Mouse (Mus musculus): ENCODE data around the gene Tram2. TPM values are rescaled to one million over a fixed set of nuclear protein-coding genes. Genes with fewer than 3 reads are reported as not detected.

The Tram2 gene
- polyA plus RNA-seq, 1 experiment: 7.8 TPM

DNA sequence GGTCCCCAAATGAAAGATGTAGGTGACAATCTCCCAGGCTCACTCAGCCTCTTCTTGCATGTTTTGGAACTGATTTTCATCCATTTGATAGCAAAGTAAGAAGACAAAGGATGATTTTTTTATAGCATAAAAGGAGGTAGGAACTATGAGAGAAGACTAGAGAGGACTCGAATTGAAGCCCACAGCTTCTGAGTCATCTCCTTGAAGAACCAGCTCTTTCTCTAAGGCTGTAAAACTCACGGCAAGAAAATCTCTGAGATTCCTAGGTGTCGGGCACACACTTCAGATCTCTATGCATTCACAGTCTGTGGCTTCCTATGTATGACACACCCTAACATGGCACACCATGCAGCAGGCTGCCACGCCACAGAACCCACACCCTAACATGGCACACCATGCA, 50.0 kb downstream of the Tram2 start:
- DNase-seq (ENCODE audit: low read depth, low spot score): no peak
- WGBS: 70% methylated on average over 4 of the region's 4 CpGs

GRCm38 (mm10) chr1:21026534-21026933, 52.5 kb downstream of the Tram2 start:
- 79% methylated on average over 7 of the region's 7 CpGs for WGBS

DNA sequence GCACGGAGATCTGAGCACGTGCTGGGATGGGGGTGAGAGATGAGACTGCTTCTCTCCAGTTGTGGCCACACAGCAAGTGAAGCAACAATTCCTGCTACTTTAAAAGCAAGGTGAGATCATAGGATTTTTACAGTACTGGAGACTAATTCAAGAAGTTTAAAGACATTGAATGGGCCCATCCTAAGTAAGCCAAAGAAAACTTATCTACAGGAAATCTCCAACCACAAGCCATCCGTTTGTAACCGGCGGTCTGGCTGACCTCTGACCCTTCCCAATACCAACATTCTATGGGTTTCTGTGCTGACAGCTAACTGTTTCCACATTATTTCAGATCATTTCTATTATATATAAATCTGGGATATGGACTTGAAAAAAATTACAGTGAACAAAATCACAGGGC, 53.8 kb downstream of the Tram2 start:
- DNase-seq (ENCODE audit: low read depth, low spot score): no peak
- WGBS: 81% methylated on average over 5 of the region's 5 CpGs

More at GRCm38 (mm10) chr1:21026534-21026933, 52.5 kb downstream of the Tram2 start:
- no peak for DNase-seq (ENCODE audit: low read depth, low spot score)

GRCm38 (mm10) chr1:21023101-21023500, 55.9 kb downstream of the Tram2 start:
- DNase-seq (ENCODE audit: low read depth, low spot score): no peak

GRCm38 (mm10) chr1:21014463-21014862, 64.6 kb downstream of the Tram2 start:
- 11% methylated on average over 8 of the region's 8 CpGs for WGBS
- peak; percentile 25 for DNase-seq (ENCODE audit: low read depth, low spot score)

More at GRCm38 (mm10) chr1:21023101-21023500, 55.9 kb downstream of the Tram2 start:
- 94% methylated on average over 3 of the region's 3 CpGs for WGBS

DNA sequence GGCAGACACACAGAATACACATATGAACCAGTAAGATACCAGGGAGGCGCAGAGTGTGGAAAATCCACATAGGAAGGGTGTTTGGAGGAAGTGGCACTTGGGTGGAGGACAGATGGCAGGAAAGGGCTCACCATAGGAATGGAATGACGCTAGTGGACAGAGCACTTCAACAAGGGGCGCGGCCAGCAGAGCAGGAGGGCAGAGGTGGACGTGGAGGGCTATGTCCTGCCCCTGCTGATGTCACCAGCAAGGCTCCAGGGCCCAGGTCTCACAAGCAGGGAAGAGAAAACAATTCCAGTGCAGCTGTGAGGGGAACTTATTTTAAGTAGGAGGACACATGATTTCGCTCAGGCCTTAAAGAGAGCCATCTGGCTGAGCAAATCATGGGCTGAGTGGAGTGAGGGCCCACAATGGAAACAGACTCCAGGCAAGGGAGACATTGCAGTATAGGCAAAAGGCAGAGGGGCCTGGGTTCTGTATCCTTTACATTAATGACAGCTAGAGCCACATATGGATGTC, 68.7 kb downstream of the Tram2 start:
- no peak for DNase-seq (ENCODE audit: low read depth, low spot score)

GRCm38 (mm10) chr1:21008891-21009290, 70.1 kb downstream of the Tram2 start:
- no peak for DNase-seq (ENCODE audit: low read depth, low spot score)
- 63% methylated on average over 4 of the region's 4 CpGs for WGBS

More for the DNA sequence above, 68.7 kb downstream of the Tram2 start:
- 71% methylated on average over 6 of the region's 6 CpGs for WGBS

DNA sequence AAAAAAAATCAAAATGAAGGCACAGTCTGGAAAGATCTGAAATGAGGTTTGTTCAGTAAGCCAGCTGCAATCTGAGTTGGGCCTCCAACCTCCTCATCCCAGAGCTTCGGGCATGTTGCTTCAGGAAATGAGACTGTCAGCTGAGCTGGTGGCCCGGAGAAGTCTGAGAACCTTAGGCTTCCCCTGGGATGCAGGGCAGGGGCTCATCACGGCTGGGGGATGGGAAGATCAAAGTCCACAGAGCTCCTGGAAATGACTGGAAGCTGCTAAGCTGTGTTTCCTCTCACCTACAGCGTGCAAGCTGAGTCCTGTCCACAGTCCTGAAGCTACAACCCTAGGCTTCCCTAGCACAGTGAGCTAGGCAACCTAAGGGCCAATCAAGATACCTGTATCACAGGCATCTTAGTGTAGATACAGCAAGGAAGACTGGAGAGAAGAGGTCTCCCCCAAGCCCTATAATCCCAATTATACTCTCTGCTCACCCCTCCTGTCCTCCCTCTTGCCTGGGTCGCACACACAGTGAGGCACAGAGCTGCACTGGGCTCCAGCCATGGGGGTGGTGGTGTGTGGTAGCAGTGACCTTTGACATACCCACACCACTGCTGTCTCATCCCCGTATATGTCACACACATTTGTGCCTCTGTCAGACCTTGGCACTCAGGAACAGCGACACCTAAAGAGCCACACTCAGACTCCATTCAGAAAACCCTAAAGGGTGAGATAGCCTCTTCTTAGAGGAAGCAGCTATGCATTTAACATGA, 70.9 kb downstream of the Tram2 start:
- WGBS: 64% methylated on average over 7 of the region's 7 CpGs
- no peak for DNase-seq (ENCODE audit: low read depth, low spot score)

DNA sequence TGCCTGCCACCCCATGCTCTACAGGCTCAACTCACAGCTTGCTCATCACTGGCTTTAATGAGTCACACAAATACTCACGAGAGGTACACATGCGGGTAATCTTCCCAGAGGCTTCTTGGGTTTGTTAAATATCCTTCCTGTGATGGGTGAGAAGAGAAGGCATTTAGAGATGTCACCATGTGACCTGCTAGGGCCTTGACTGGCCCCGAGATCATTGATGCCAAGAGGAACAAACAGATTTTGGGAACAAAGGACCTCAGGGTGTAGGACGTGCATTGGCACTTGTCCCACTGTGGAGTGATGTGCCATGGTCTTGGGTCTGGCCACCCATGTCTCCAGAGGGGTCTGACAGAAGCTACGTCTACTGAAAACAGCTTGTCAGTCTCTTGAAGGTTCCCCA, 72.3 kb downstream of the Tram2 start:
- 80% methylated on average over 5 of the region's 5 CpGs for WGBS
- no peak for DNase-seq (ENCODE audit: low read depth, low spot score)

GRCm38 (mm10) chr1:21004596-21004995, 74.4 kb downstream of the Tram2 start:
- WGBS: 80% methylated on average over 8 of the region's 8 CpGs
- DNase-seq (ENCODE audit: low read depth, low spot score): no peak

DNA sequence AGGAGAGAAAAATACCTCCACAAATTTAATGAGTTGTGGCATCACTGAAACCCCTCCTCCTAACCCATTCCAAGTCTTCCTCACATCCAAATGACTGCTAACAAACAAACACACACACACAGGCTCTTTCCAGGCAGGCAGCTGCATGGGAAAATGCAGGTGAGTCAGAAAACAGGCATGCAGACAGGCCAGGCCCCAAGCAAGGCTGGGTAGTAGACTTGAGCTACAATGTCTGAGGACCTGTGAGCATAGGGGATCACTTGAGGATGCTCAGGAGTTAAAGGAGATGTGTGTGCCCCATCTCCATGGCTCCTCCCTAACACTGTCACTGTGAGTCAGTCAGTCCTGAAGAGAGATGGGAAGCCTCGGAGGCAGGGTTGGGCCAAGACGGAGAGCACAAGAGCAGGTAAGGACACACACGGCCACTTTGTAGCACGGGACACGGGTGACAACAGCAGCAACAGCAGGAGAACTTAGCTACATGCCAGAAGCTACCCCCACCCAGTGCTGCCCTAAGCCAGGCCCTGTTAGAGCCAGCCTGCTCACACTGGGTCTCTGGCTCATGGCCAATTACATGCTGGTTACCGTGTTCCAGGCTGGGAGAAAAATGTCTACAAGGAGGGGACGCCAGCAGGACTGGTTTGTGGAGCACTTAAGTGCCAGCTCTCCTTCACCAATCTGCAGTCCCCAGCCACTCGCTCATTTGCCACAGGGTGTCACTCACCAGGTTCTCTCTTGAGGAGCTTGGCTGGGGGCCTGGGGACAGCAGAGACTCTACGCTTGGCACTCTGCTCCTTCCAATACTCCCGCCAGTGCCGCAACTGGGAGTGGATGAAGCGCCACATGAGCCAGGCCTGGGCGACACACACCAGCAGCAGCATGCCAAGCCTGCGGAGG, 76.5 kb downstream of the Tram2 start:
- no peak for DNase-seq (ENCODE audit: low read depth, low spot score)
- WGBS: 80% methylated on average over 14 of the region's 14 CpGs

DNA sequence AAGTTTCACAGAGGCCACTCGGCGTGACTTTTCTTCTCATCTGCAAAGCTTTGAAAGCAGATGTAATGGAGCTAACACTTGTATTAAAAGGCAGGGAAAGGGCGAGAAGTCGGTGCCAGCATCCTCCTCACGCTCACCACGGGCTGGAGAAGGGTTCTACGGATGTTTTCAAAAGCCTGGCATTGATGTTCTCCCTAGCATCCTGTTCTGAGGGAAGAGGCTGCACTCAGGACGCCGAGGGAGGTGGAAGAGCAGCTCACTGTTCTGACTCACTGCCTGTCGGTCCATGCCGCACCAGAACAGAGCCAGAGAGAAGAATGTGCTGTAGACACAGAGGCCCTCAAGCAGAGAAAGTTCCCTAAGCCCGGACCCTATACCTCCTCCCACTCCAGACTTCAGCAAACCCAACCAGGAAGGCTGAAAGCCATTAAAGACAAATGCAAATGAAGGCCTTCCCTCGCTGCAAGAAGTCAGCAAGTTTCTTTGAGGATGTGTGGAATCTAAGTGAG, 81.1 kb downstream of the Tram2 start:
- WGBS: 61% methylated on average over 13 of the region's 13 CpGs
- no peak for DNase-seq (ENCODE audit: low read depth, low spot score)

DNA sequence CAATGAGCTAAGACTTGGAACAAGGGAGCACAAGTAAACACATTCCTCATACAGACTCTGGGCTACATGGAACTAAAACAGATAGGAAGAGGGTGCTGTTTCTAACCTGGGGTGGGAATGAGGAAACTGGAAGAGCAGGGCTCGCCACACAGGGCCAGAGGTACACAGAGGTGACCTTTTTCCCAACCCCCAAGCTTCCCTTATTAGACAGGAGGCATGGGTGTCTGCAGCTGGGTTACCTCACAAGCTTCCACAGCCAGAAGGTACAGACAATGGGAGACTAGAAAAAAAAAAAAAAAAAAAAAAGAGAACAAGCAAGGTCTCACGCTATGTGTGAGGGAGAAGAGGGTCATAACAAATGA, 81.7 kb downstream of the Tram2 start:
- WGBS: 63% methylated on average over 2 of the region's 2 CpGs
- no peak for DNase-seq (ENCODE audit: low read depth, low spot score)

DNA sequence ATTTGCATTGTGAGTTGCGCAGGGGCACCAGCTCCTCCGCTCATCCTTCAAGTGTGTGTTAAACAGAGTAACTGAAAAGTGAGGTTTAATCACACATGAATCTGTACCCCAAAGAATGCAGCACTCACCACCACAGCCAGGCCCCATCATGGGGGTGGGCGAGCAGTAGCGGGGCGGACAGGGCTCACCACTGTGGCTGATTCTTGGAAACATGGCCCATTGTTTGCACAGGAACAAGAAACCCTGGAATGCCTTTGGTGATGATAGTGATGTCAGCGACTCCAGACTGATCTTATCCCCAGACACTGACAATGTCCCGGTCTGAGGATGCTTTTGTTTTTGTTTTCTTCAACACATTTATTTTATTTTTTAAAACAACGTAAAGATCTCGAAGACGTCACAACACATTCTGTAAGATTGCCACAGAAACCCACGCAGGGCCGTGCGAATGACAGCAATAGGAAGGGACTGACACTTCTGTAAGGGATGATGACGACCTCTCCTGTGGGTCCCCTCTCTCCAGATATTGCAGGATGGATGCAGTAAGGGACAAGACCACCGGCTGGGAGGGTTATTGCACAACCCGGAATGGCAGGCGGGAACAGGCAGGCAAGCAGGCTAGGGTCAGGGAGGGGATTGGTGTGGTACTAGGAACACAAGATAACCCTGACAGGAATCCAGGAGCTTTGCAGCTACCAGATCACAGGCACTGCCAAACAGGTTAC, 82.3 kb downstream of the Tram2 start:
- 66% methylated on average over 17 of the region's 17 CpGs for WGBS
- no peak for DNase-seq (ENCODE audit: low read depth, low spot score)

- DNase-seq (ENCODE audit: low read depth, low spot score): no peak
- 49% methylated on average over 7 of the region's 7 CpGs for WGBS
These were observed 83.6 kb downstream of the Tram2 start for GRCm38 (mm10) chr1:20995331-20995986.

- WGBS: 89% methylated on average over 5 of the region's 5 CpGs
These were observed 84.7 kb downstream of the Tram2 start for GRCm38 (mm10) chr1:20994338-20994737.

DNA sequence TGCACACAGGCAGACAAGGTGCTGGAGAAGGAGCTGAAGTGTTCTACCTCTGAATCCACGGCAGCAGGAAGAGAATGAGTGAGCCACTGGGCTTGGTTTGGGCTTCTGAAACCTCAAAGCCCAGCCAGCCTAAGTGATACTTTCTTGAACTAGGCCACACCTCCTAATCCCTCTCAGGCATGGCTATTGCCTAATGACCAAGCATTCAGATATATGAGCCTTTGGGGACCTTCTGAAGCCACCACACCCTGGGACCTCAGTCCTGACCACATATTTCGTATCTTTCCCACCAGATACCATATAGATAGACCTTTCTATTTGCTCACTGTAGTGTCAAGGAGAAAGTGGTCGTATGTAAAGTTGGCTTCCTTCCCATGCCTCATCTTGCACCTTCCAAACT, 85.3 kb downstream of the Tram2 start:
- WGBS: 72% methylated on average over 3 of the region's 3 CpGs
- DNase-seq (ENCODE audit: low read depth, low spot score): no peak

More at GRCm38 (mm10) chr1:20994338-20994737, 84.7 kb downstream of the Tram2 start:
- DNase-seq (ENCODE audit: low read depth, low spot score): no peak

- DNase-seq (ENCODE audit: low read depth, low spot score): no peak
- WGBS: 83% methylated on average over 11 of the region's 11 CpGs
These were observed 89.5 kb downstream of the Tram2 start for GRCm38 (mm10) chr1:20989461-20990083.

Data from large intestine, adult 2 months (tissue).